Mouse (Mus musculus): Measurements from ENCODE around the gene Epb41. TPM values are rescaled to one million over a fixed set of nuclear protein-coding genes. Genes with fewer than 3 reads are reported as not detected.

Epb41 gene
- polyA plus RNA-seq, 1 experiment = 15.7 TPM

- no peaks in the 10 kb centered on the region for H3K27me3 ChIP-seq (ENCODE audit: control insufficient read depth, insufficient read depth, low read length)
- no peak overlapping the region for H3K4me3 ChIP-seq (ENCODE audit: low read depth, low read length)
- TF ChIP-seq CTCF (IDR thresholded peaks at IDR 0.05; ENCODE audit: extremely low read depth, insufficient read length, insufficient replicate concordance, low read depth, low read length) (no peak), POLR2A (IDR thresholded peaks at IDR 0.05; ENCODE audit: low read depth, low read length) (no peak)
- WGBS = 25% methylated on average over 20 of the region's 20 CpGs
- peaks cover 21% of the 10 kb centered on the region for H3K4me1 ChIP-seq (ENCODE audit: control insufficient read depth, insufficient read depth, insufficient read length, low read length)
- no peak overlapping the region for H3K27ac ChIP-seq (ENCODE audit: insufficient read depth, low read depth, low read length)
- no peaks in the 10 kb centered on the region for H3K36me3 ChIP-seq (ENCODE audit: control insufficient read depth, insufficient read depth, low read length)
Measured at GRCm38 (mm10) chr4:132076480-132077405, 1.6 kb upstream of the Epb41 start.

- WGBS = 59% methylated on average over 1 of the region's 1 CpGs
- Histone ChIP-seq H3K4me1 (ENCODE audit: control insufficient read depth, insufficient read depth, insufficient read length, low read length) (peaks cover 21% of the 10 kb centered on the region), H3K27ac (ENCODE audit: insufficient read depth, low read depth, low read length) (no peak overlapping the region), H3K36me3 (ENCODE audit: control insufficient read depth, insufficient read depth, low read length) (no peaks in the 10 kb centered on the region), H3K4me3 (ENCODE audit: low read depth, low read length) (no peak overlapping the region), H3K27me3 (ENCODE audit: control insufficient read depth, insufficient read depth, low read length) (no peaks in the 10 kb centered on the region)
- TF ChIP-seq CTCF (IDR thresholded peaks at IDR 0.05; ENCODE audit: extremely low read depth, insufficient read length, insufficient replicate concordance, low read depth, low read length) = no peak
- no peak for TF ChIP-seq POLR2A (IDR thresholded peaks at IDR 0.05; ENCODE audit: low read depth, low read length)
Measured at GRCm38 (mm10) chr4:132075796-132076195, 675 bp upstream of the Epb41 start.

- Histone ChIP-seq H3K27me3 (ENCODE audit: control insufficient read depth, insufficient read depth, low read length) (no peaks in the 10 kb centered on the region), H3K27ac (ENCODE audit: insufficient read depth, low read depth, low read length) (peak within 1 kb of the TSS; percentile 52), H3K4me3 (ENCODE audit: low read depth, low read length) (peak within 1 kb of the TSS; percentile 80), H3K36me3 (ENCODE audit: control insufficient read depth, insufficient read depth, low read length) (peaks cover 2% of the 10 kb centered on the region; the same call in 1 of the 2 replicates), H3K4me1 (ENCODE audit: control insufficient read depth, insufficient read depth, insufficient read length, low read length) (peaks cover 21% of the 10 kb centered on the region)
- peak; percentile 12; the same call in 1 of the 2 replicates for TF ChIP-seq CTCF (IDR thresholded peaks at IDR 0.05; ENCODE audit: extremely low read depth, insufficient read length, insufficient replicate concordance, low read depth, low read length)
- no peak for TF ChIP-seq POLR2A (IDR thresholded peaks at IDR 0.05; ENCODE audit: low read depth, low read length)
- WGBS = 1% methylated on average over 42 of the region's 42 CpGs
Measured at GRCm38 (mm10) chr4:132074077-132074932, 816 bp downstream of the Epb41 start, which contains the start of gene Gm10300. Gene Gm10300, plus strand, starts transcription at chr4:132074697.

- H3K4me3 ChIP-seq (ENCODE audit: low read depth, low read length) = no peak overlapping the region
- H3K27ac ChIP-seq (ENCODE audit: insufficient read depth, low read depth, low read length) = no peak overlapping the region
- H3K27me3 ChIP-seq (ENCODE audit: control insufficient read depth, insufficient read depth, low read length) = no peaks in the 10 kb centered on the region
- TF ChIP-seq CTCF (IDR thresholded peaks at IDR 0.05; ENCODE audit: extremely low read depth, insufficient read length, insufficient replicate concordance, low read depth, low read length) (peak; percentile 7; the same call in 1 of the 2 replicates), POLR2A (IDR thresholded peaks at IDR 0.05; ENCODE audit: low read depth, low read length) (no peak)
- H3K36me3 ChIP-seq (ENCODE audit: control insufficient read depth, insufficient read depth, low read length) = peaks cover 2% of the 10 kb centered on the region; the same call in 1 of the 2 replicates
- 74% methylated on average over 6 of the region's 6 CpGs for WGBS
- peaks cover 24% of the 10 kb centered on the region for H3K4me1 ChIP-seq (ENCODE audit: control insufficient read depth, insufficient read depth, insufficient read length, low read length)
Measured at GRCm38 (mm10) chr4:132072946-132073345, 2.2 kb downstream of the Epb41 start.

- H3K27ac ChIP-seq (ENCODE audit: insufficient read depth, low read depth, low read length) = no peak overlapping the region
- 78% methylated on average over 3 of the region's 3 CpGs for WGBS
- TF ChIP-seq CTCF (IDR thresholded peaks at IDR 0.05; ENCODE audit: extremely low read depth, insufficient read length, insufficient replicate concordance, low read depth, low read length) = no peak
- peaks cover 24% of the 10 kb centered on the region for H3K4me1 ChIP-seq (ENCODE audit: control insufficient read depth, insufficient read depth, insufficient read length, low read length)
- H3K27me3 ChIP-seq (ENCODE audit: control insufficient read depth, insufficient read depth, low read length) = no peaks in the 10 kb centered on the region
- no peak overlapping the region for H3K4me3 ChIP-seq (ENCODE audit: low read depth, low read length)
- H3K36me3 ChIP-seq (ENCODE audit: control insufficient read depth, insufficient read depth, low read length) = peaks cover 2% of the 10 kb centered on the region; the same call in 1 of the 2 replicates
Measured at GRCm38 (mm10) chr4:132072156-132072555, 3.0 kb downstream of the Epb41 start.

GRCm38 (mm10) chr4:132071674-132072073, 3.4 kb downstream of the Epb41 start:
- no peak overlapping the region for H3K4me3 ChIP-seq (ENCODE audit: low read depth, low read length)
- no peaks in the 10 kb centered on the region for H3K27me3 ChIP-seq (ENCODE audit: control insufficient read depth, insufficient read depth, low read length)
- no peak for TF ChIP-seq CTCF (IDR thresholded peaks at IDR 0.05; ENCODE audit: extremely low read depth, insufficient read length, insufficient replicate concordance, low read depth, low read length)
- TF ChIP-seq POLR2A (IDR thresholded peaks at IDR 0.05; ENCODE audit: low read depth, low read length) = no peak
- H3K27ac ChIP-seq (ENCODE audit: insufficient read depth, low read depth, low read length) = no peak overlapping the region
- H3K4me1 ChIP-seq (ENCODE audit: control insufficient read depth, insufficient read depth, insufficient read length, low read length) = peaks cover 25% of the 10 kb centered on the region
- WGBS = 90% methylated on average over 2 of the region's 2 CpGs
- peaks cover 2% of the 10 kb centered on the region; the same call in 1 of the 2 replicates for H3K36me3 ChIP-seq (ENCODE audit: control insufficient read depth, insufficient read depth, low read length)
